Mouse (Mus musculus): ENCODE measurements around the gene Tmem14a.
A peak's percentile ranks its signal among the peaks of the same experiment; 100 is the strongest.
"Not testable (repeated sequence)": the region's sequence is repeated elsewhere in the genome, so short reads cannot be mapped to it uniquely, and the experiment has no call there.

Tmem14a gene

GRCm38 (mm10) chr1:21218489-21218919, at the start of gene Tmem14a:
TSS of gene Tmem14a (plus strand) at chr1:21218575.
- peak; percentile 65 for ATAC-seq (ENCODE audit: low TSS enrichment)

DNA sequence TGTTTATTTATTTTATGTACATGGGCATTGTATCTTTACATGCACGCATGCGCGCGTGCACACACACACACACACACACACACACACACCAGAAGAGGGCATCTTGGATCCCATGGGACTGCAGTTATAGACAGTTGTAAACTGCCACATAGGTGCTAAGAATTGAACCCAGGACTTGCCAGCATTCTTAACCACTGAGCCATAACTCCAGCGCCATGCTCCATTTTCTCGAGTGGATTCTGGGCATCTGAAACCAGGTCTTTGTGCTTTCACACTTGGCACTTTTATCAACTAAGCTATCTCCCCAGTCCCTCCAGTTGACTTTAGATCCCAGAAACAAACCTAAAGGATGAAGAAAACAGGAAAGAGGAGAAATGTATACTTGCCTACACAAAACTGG, 33.2 kb upstream of the Tmem14a start:
- no peak for ATAC-seq (ENCODE audit: low TSS enrichment)

DNA sequence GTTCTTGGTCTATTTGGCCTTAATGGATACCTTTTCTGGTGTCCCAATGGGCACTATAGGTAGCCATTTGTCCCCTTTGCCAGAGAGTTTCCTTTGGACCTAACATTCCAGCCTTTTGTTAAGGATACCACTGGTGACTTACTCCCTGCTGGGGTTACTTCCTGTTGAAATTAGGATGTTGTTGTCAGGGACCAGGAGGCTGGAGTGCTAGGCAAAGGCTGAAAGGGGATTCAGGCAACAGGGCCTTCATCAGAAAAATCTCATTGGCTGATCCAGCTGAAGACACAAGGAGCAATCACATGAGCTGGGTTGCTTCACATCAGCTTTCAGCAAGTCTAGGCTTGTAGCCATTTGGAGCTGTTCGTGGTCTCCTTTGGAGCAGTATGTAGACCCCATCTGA, 12.1 kb upstream of the Tmem14a start:
- ATAC-seq (ENCODE audit: low TSS enrichment) = no peak

GRCm38 (mm10) chr1:21213537-21213936, 4.8 kb upstream of the Tmem14a start:
- ATAC-seq (ENCODE audit: low TSS enrichment) = peak; percentile 46

DNA sequence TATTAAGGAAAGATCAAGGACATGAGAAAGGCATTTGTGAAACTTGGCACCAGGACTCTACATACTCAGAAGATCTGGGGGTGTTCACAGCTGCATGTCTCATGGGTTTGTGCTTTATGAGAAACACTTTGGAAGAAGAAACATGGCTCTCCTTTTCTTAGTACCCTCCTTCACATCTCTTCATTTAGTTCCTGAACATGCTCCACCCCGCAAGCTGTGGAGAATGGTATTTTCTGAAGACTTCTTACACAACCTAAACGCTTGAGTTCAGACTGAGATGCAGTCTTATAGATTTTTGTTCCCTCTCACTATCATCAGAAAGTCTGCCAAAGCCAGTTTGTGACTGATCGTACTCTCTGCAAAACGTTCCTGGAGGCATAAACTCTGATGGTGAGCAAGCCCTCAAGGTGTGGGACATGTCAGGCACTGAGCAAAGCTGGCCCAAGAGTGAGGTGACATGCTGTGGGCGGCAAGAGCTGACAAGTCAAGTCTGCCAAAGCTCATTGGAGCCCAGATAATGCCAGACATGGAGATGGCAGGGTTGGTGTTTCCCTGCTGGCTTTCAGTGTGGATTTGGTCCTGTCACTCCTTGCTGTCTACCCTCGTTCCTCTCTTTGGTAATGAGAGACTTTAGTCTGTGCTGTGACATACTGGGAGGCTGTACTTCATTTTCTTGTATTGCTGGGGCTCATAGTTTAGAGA, 4.2 kb upstream of the Tmem14a start:
- ATAC-seq (ENCODE audit: low TSS enrichment) = peak; percentile 77

GRCm38 (mm10) chr1:21227756-21228395, 9.5 kb downstream of the Tmem14a start:
- ATAC-seq (ENCODE audit: low TSS enrichment) = no peak

- not testable (repeated sequence) for ATAC-seq (ENCODE audit: low TSS enrichment)
These were observed 10.7 kb downstream of the Tmem14a start for GRCm38 (mm10) chr1:21228740-21229722.

DNA sequence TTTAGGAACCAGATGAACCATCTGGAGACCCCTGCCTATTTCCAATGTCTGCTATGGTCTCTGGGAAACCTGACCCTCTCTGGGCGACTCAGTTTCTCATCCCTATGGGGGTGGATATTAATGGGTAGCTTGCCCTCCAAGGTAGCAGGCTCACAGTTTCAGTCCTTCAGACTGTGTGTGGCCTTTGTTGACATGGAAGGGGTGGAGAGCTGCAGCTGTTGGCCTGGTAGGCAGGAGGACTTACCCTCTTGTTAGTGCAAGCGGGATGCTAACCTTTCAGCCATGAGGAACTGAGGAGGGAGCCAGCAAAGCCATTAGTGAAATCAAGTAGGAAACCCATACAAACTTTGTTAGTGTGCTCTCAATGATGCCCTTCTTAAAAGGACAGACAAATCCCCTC, 12.0 kb downstream of the Tmem14a start:
- ATAC-seq (ENCODE audit: low TSS enrichment) = no peak

- ATAC-seq (ENCODE audit: low TSS enrichment) = peak; percentile 80
These were observed 13.5 kb downstream of the Tmem14a start for GRCm38 (mm10) chr1:21231744-21232464.

DNA sequence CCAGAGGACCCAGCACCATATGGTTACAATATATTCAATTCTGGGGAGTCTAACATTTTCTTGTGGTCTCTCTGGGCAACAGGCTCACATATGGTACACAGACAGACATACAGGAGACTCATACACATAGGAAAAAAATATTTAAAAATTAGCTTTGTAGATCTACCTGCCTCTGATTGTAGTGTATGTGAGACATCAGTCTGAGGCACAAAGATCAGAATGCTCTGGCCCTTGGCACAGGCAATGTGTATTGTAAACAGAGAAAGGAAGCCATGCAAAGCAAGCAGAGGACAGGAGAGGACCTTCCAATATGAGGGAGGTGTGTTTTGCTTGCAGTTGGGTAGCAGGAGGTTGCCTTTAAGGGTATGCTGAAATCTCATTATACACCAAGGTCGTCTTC, 14.1 kb downstream of the Tmem14a start:
- ATAC-seq (ENCODE audit: low TSS enrichment) = peak; percentile 8; the same call in 1 of the 2 replicates

GRCm38 (mm10) chr1:21235359-21235758, 17.0 kb downstream of the Tmem14a start:
- no peak for ATAC-seq (ENCODE audit: low TSS enrichment)

GRCm38 (mm10) chr1:21239911-21240898, 21.8 kb downstream of the Tmem14a start, which contains the start of gene Gsta3:
TSS of gene Gsta3 (plus strand) at chr1:21240589.
- ATAC-seq (ENCODE audit: low TSS enrichment) = no peak

DNA sequence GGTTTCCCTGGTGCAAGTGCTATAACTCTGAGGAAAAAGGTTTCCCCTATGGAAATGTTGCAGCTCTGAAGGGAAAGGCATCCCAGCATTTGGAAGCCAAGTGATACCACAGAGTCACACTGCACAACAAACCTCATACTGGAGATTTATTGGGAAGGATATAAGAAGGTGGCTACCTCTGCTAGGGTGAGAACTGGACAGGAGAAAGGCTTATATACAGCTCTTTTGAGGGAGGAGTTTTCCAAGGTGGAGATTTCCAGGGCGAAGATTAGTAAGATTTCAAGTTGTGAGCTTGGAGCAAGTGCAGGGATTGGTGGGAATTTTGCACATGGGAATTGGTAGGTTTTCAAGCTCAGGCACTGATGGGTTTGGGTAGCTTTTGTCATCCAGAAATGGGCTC, 22.7 kb downstream of the Tmem14a start:
- no peak for ATAC-seq (ENCODE audit: low TSS enrichment)

DNA sequence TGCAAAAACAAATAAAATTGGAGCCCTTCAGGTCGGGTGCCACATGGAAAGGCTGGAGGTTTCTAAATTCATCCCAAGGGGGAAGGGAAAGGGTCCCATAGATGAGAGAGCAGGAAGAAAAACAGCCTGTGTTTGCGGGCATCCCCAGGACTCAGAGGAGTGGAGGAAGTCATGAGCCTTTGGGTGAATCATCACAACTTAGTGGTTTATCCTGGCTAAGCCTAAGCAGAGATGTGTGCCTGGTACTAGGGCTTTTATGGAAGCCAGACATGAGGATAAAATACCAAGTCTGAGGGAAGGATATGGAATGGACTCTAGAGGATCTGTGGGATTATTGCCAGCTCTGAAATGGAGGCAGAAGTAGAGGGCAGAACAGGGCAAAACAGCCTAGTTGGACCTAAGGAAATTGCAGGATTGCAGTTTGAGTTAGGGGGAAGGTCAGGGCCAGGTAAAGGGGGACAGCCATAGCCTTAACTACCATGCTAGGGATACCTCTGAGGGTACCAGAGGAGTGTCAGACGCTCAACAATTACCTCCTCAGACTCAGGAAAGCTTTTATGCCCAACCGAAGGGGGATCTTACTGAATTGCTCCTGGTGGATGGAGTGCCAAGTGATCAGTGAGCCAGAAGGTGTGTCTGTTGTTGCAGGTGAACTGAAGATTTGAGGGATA, 26.1 kb downstream of the Tmem14a start:
- no peak for ATAC-seq (ENCODE audit: low TSS enrichment)

GRCm38 (mm10) chr1:21246136-21246535, 27.8 kb downstream of the Tmem14a start:
- peak; percentile 30; the same call in 1 of the 2 replicates for ATAC-seq (ENCODE audit: low TSS enrichment)

GRCm38 (mm10) chr1:21247896-21248295, 29.5 kb downstream of the Tmem14a start:
- ATAC-seq (ENCODE audit: low TSS enrichment) = no peak

DNA sequence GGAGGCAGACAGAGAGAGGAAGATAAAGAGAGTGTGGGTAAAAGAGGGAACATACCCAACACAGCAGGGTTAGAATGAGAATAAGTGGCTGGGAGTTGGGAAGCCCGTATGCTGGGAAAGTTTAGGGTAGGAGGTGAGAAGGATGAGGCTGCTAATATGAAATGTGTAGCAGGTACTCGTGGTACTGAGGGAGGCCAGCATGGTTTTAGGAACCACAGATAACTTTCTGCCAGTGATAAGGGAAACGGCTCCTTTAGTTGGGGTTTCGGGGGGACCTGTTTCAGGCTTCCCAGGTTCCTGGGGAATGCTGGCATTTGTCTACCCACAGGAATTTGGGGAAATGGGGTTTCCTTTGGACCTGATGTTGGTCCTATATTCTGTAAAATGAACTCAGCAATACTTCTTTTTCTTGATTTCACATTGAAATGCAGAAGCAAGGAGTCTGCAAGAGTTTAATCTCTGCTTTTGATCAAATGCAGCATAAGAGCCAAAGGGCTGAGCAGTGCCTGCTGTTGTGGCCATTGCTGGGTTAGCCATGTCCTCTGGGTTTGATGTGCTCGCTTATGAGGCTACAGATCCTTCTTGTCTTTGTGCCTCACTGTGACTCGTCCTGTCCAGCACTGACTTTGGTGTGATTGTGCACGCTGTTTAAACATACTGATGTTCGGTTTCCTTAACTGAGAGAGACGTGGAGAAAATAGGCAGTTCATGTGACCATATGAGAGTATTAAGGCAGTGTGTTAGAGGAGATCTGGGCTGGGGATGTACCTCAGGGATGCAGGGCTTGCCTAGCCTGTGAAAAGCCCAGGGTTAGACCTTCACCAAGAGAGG, 30.4 kb downstream of the Tmem14a start:
- ATAC-seq (ENCODE audit: low TSS enrichment) = peak; percentile 66

- no peak for ATAC-seq (ENCODE audit: low TSS enrichment)
These were observed 33.3 kb downstream of the Tmem14a start for GRCm38 (mm10) chr1:21251661-21252060.
